Comparison of ENCODE assay signal across 8 mouse cellular contexts in genomic region chr15:88890751-88891675, GRCm38 (mm10). TPM values are rescaled to one million over a fixed set of nuclear protein-coding genes. Genes with fewer than 3 reads are reported as not detected.
DNase-seq lines count a peak whose midpoint lies in the region; ATAC-seq and TF ChIP-seq lines count a peak whose summit lies in the region.

No protein-coding gene starts in this region.

- H3K36me3 ChIP-seq in ES-Bruce4 (ENCODE audit: control insufficient read depth, insufficient read depth, low read length, poor library complexity, severe bottlenecking) = no peaks in the 10 kb centered on the region
- no peaks in the 10 kb centered on the region for H3K36me3 ChIP-seq in forebrain, embryonic 11.5 days (ENCODE audit: control insufficient read depth, insufficient read depth, low read length)
- no peaks in the 10 kb centered on the region for H3K36me3 ChIP-seq in liver, embryonic 16.5 days (ENCODE audit: control insufficient read depth, insufficient read depth)
- H3K36me3 ChIP-seq in neural tube, embryonic 12.5 days = no peaks in the 10 kb centered on the region
- no peaks in the 10 kb centered on the region for H3K36me3 ChIP-seq in testis, adult 2 months (ENCODE audit: control insufficient read depth, insufficient read depth, low read length)

- H3K27me3 ChIP-seq in ES-Bruce4 (ENCODE audit: control insufficient read depth, insufficient read depth, low read length, poor library complexity, severe bottlenecking) = no peaks in the 10 kb centered on the region
- H3K27me3 ChIP-seq in forebrain, embryonic 11.5 days (ENCODE audit: control insufficient read depth, insufficient read depth, low read length) = peaks cover 3% of the 10 kb centered on the region; the same call in 1 of the 2 replicates
- no peaks in the 10 kb centered on the region for H3K27me3 ChIP-seq in liver, embryonic 16.5 days (ENCODE audit: control insufficient read depth, insufficient read depth, low read depth, low read length)
- H3K27me3 ChIP-seq in neural tube, embryonic 12.5 days (replicated peaks) = peaks cover 3% of the 10 kb centered on the region; the same call in 1 of the 2 replicates
- H3K27me3 ChIP-seq in testis, adult 2 months (ENCODE audit: control insufficient read depth, insufficient read depth, low read length) = no peaks in the 10 kb centered on the region

- H3K4me1 ChIP-seq in ES-Bruce4 (ENCODE audit: control insufficient read depth, insufficient read depth, low read length) = peaks cover 14% of the 10 kb centered on the region
- H3K4me1 ChIP-seq in forebrain, embryonic 11.5 days (replicated peaks; ENCODE audit: control insufficient read depth, insufficient read depth, low read length) = peaks cover 4% of the 10 kb centered on the region; the same call in 1 of the 2 replicates
- H3K4me1 ChIP-seq in liver, embryonic 16.5 days (ENCODE audit: control insufficient read depth, low read depth, low read length) = peaks cover 10% of the 10 kb centered on the region
- peaks cover 9% of the 10 kb centered on the region; the same call in 1 of the 2 replicates for H3K4me1 ChIP-seq in neural tube, embryonic 12.5 days
- peaks cover 9% of the 10 kb centered on the region for H3K4me1 ChIP-seq in testis, adult 2 months (ENCODE audit: control insufficient read depth, insufficient read depth, low read length)

- 1% methylated on average over 41 of the region's 41 CpGs for WGBS in forebrain, embryonic 11.5 days
- 2% methylated on average over 41 of the region's 41 CpGs for WGBS in liver, embryonic 16.5 days (ENCODE audit: insufficient replicate concordance)
- 2% methylated on average over 41 of the region's 41 CpGs for WGBS in neural tube, embryonic 12.5 days

- peak; percentile 83 for TF ChIP-seq POLR2A in ES-Bruce4 (IDR thresholded peaks at IDR 0.05; ENCODE audit: insufficient read depth, low read length)
- peak; percentile 80; the same call in 1 of the 2 replicates for TF ChIP-seq POLR2A in testis, adult 2 months (IDR thresholded peaks at IDR 0.05; ENCODE audit: control insufficient read depth, low read depth, low read length)

- H3K27ac ChIP-seq in ES-Bruce4 (ENCODE audit: insufficient read depth, low read length) = no peak overlapping the region
- H3K27ac ChIP-seq in forebrain, embryonic 11.5 days (ENCODE audit: low read depth, low read length) = no peak overlapping the region
- H3K27ac ChIP-seq in liver, embryonic 16.5 days (ENCODE audit: low read length) = no peak overlapping the region
- no peak overlapping the region for H3K27ac ChIP-seq in neural tube, embryonic 12.5 days
- peak overlapping the region; percentile 99 for H3K27ac ChIP-seq in testis, adult 2 months (ENCODE audit: control insufficient read depth, insufficient read depth, low read depth, low read length)

- H3K4me3 ChIP-seq in ES-Bruce4 (ENCODE audit: low read depth, low read length) = peak overlapping the region; percentile 71
- H3K4me3 ChIP-seq in forebrain, embryonic 11.5 days (ENCODE audit: low read depth, low read length) = peak overlapping the region; percentile 45
- peak overlapping the region; percentile 50 for H3K4me3 ChIP-seq in liver, embryonic 16.5 days (ENCODE audit: low read depth, low read length)
- H3K4me3 ChIP-seq in neural tube, embryonic 12.5 days = peak overlapping the region; percentile 40
- peak overlapping the region; percentile 83 for H3K4me3 ChIP-seq in testis, adult 2 months (ENCODE audit: control insufficient read depth, low read depth, low read length)

- intact Hi-C loops in heart, postnatal 10 days (cut with DNase I) = no loop called here

- TF ChIP-seq CTCF in ES-Bruce4 (IDR thresholded peaks at IDR 0.05; ENCODE audit: low read depth, low read length) = no peak
- TF ChIP-seq CTCF in testis, adult 2 months (IDR thresholded peaks at IDR 0.05; ENCODE audit: control insufficient read depth, insufficient read depth, insufficient replicate concordance, low read depth, low read length) = no peak

- no peaks in the 10 kb centered on the region for H3K9me3 ChIP-seq in ES-Bruce4 (replicated peaks; ENCODE audit: control insufficient read depth, insufficient read depth, low read length, poor library complexity, severe bottlenecking)
- H3K9me3 ChIP-seq in forebrain, embryonic 11.5 days (ENCODE audit: control insufficient read depth, low read length) = no peaks in the 10 kb centered on the region
- H3K9me3 ChIP-seq in liver, embryonic 16.5 days (replicated peaks; ENCODE audit: control insufficient read depth, low read length) = no peaks in the 10 kb centered on the region
- no peaks in the 10 kb centered on the region for H3K9me3 ChIP-seq in neural tube, embryonic 12.5 days

- peak; percentile 51 for TF ChIP-seq EP300 in ES-Bruce4 (IDR thresholded peaks at IDR 0.05; ENCODE audit: insufficient read depth, low read depth, low read length)

- peak; percentile 65 for DNase-seq in c-Kit-positive CD71-positive TER-119-negative erythroid progenitor cells, embryonic 14.5 days (ENCODE audit: low read depth)
- peak; percentile 89 for DNase-seq in forebrain, embryonic 11.5 days (ENCODE audit: low spot score)
- DNase-seq in heart, postnatal 10 days = peak; percentile 68 to 77
- DNase-seq in kidney, postnatal 36 days = peak; percentile 94

- H3K4me2 ChIP-seq in forebrain, embryonic 11.5 days (ENCODE audit: low read depth, low read length, severe bottlenecking) = peak overlapping the region; percentile 91
- H3K4me2 ChIP-seq in liver, embryonic 16.5 days (ENCODE audit: low read depth, low read length) = peak overlapping the region; percentile 76
- H3K4me2 ChIP-seq in neural tube, embryonic 12.5 days (replicated peaks) = peak overlapping the region; percentile 91

- peak overlapping the region; percentile 22 for H3K9ac ChIP-seq in ES-Bruce4 (ENCODE audit: low read depth, poor library complexity, severe bottlenecking)
- peak overlapping the region; percentile 61 for H3K9ac ChIP-seq in forebrain, embryonic 11.5 days (ENCODE audit: low read length)
- peak overlapping the region; percentile 23; the same call in 1 of the 2 replicates for H3K9ac ChIP-seq in liver, embryonic 16.5 days (ENCODE audit: low read depth, low read length)
- peak overlapping the region; percentile 70 for H3K9ac ChIP-seq in neural tube, embryonic 12.5 days

- ATAC-seq in forebrain, embryonic 11.5 days (replicated peaks; ENCODE audit: low FRiP score) = peak; percentile 85
- ATAC-seq in liver, embryonic 16.5 days (ENCODE audit: low read depth) = peak; percentile 88
- peak; percentile 80 for ATAC-seq in neural tube, embryonic 12.5 days (ENCODE audit: low FRiP score, low read depth)

RNA-seq across cellular contexts. Expression of gene Pim3, which starts 29.0 kb away (rescaled TPM):
- 128 and 136 TPM in 2 replicates for polyA plus RNA-seq in ES-Bruce4 (2011; ENCODE audit: insufficient read depth, insufficient read length, low read depth, missing spikeins)
- polyA plus RNA-seq in forebrain, embryonic 11.5 days (2014; fragmentation: Nextera tagmentation; extraction: Ambion mirVana) = 42.0 and 42.7 TPM in 2 replicates
- total RNA-seq in heart, postnatal 10 days (2021) = 10 to 100 TPM; 49.8 to 85.5 TPM
- 23.9 and 33.8 TPM in 2 replicates for polyA plus RNA-seq in liver, embryonic 16.5 days (2015; fragmentation: Nextera tagmentation; extraction: Ambion mirVana)
- polyA plus RNA-seq in neural tube, embryonic 12.5 days (2016; fragmentation: Nextera tagmentation; extraction: Ambion mirVana) = 52.4 and 52.9 TPM in 2 replicates
- 10.8 and 13.2 TPM in 2 replicates for polyA plus RNA-seq in testis, adult 2 months (2012; rRNA removed)
